Mouse (Mus musculus): ENCODE results near the gene Oas1d. TPM values are rescaled to one million over a fixed set of nuclear protein-coding genes. Genes with fewer than 3 reads are reported as not detected.
"Not testable (repeated sequence)": the region's sequence is repeated elsewhere in the genome, so short reads cannot be mapped to it uniquely, and the experiment has no call there.

The Oas1d gene
- polyA plus RNA-seq (2014; fragmentation: Nextera tagmentation; extraction: Ambion mirVana): not detected in 2 replicates

- not testable (repeated sequence) for H3K27ac ChIP-seq; H3K27me3 ChIP-seq (ENCODE audit: control insufficient read depth, insufficient read depth, low read length); H3K36me3 ChIP-seq (replicated peaks; ENCODE audit: control insufficient read depth, insufficient read depth); H3K9ac ChIP-seq; DNase-seq (ENCODE audit: low spot score); H3K4me2 ChIP-seq (replicated peaks); ATAC-seq (ENCODE audit: low FRiP score); H3K4me3 ChIP-seq (replicated peaks; ENCODE audit: low read length); H3K4me1 ChIP-seq (replicated peaks; ENCODE audit: control insufficient read depth, insufficient read depth, low read length); H3K9me3 ChIP-seq (ENCODE audit: control insufficient read depth, low read length)
- 52% methylated on average over 8 of the region's 8 CpGs for WGBS
These were observed at the start of gene Oas1d for GRCm38 (mm10) chr5:120914204-120914603. Gene Oas1d, plus strand, starts transcription at chr5:120914536.

DNA sequence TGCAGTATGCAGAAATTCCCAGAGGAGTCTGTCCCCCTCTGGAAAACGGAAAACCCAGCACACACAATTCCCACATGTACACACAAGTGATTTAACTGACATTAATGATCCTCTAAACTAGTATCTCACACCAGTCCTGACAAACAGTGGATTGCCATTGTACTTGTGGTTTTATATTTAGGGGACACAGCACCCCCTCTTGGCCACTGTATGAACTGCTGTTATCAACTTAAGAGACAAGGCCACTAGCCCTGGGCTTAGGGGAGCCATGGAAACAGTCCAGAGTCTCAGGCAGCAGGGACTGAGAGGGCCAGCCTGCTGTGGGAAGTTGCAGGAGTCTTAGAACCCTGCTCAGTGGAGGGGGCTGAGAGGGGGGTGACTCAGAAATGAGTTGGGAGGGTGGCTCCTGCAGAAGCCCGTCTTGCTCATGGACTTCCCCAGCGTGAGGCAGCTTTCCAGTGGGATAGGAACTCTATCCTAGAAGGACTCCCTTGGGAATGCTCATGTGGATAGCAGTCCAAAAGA is 48.9 kb upstream of the Oas1d start:
- Histone ChIP-seq H3K4me2 (replicated peaks) (no peak overlapping the region), H3K4me3 (replicated peaks; ENCODE audit: low read length) (no peak overlapping the region), H3K27ac (no peak overlapping the region), H3K4me1 (replicated peaks; ENCODE audit: control insufficient read depth, insufficient read depth, low read length) (no peaks in the 10 kb centered on the region), H3K27me3 (ENCODE audit: control insufficient read depth, insufficient read depth, low read length) (no peaks in the 10 kb centered on the region), H3K9me3 (ENCODE audit: control insufficient read depth, low read length) (no peaks in the 10 kb centered on the region), H3K36me3 (replicated peaks; ENCODE audit: control insufficient read depth, insufficient read depth) (no peaks in the 10 kb centered on the region), H3K9ac (no peak overlapping the region)
- ATAC-seq (ENCODE audit: low FRiP score): no peak
- 66% methylated on average over 3 of the region's 3 CpGs for WGBS
- DNase-seq (ENCODE audit: low spot score): no peak

GRCm38 (mm10) chr5:120869436-120870015 is 44.8 kb upstream of the Oas1d start:
- Histone ChIP-seq H3K4me2 (replicated peaks) (no peak overlapping the region), H3K4me1 (replicated peaks; ENCODE audit: control insufficient read depth, insufficient read depth, low read length) (no peaks in the 10 kb centered on the region), H3K4me3 (replicated peaks; ENCODE audit: low read length) (no peak overlapping the region), H3K27me3 (ENCODE audit: control insufficient read depth, insufficient read depth, low read length) (no peaks in the 10 kb centered on the region), H3K9me3 (ENCODE audit: control insufficient read depth, low read length) (no peaks in the 10 kb centered on the region), H3K36me3 (replicated peaks; ENCODE audit: control insufficient read depth, insufficient read depth) (no peaks in the 10 kb centered on the region), H3K27ac (no peak overlapping the region), H3K9ac (no peak overlapping the region)
- WGBS: 82% methylated on average over 7 of the region's 7 CpGs
- DNase-seq (ENCODE audit: low spot score): no peak
- ATAC-seq (ENCODE audit: low FRiP score): no peak

- WGBS: 54% methylated on average over 3 of the region's 3 CpGs
- no peak overlapping the region for H3K9ac ChIP-seq
- H3K9me3 ChIP-seq (ENCODE audit: control insufficient read depth, low read length): no peaks in the 10 kb centered on the region
- ATAC-seq (ENCODE audit: low FRiP score): no peak
- H3K4me2 ChIP-seq (replicated peaks): no peak overlapping the region
- H3K4me3 ChIP-seq (replicated peaks; ENCODE audit: low read length): no peak overlapping the region
- no peak overlapping the region for H3K27ac ChIP-seq
- no peaks in the 10 kb centered on the region for H3K36me3 ChIP-seq (replicated peaks; ENCODE audit: control insufficient read depth, insufficient read depth)
- no peaks in the 10 kb centered on the region for H3K4me1 ChIP-seq (replicated peaks; ENCODE audit: control insufficient read depth, insufficient read depth, low read length)
- H3K27me3 ChIP-seq (ENCODE audit: control insufficient read depth, insufficient read depth, low read length): no peaks in the 10 kb centered on the region
- DNase-seq (ENCODE audit: low spot score): no peak
These were observed 44.3 kb upstream of the Oas1d start for GRCm38 (mm10) chr5:120870081-120870480.

DNA sequence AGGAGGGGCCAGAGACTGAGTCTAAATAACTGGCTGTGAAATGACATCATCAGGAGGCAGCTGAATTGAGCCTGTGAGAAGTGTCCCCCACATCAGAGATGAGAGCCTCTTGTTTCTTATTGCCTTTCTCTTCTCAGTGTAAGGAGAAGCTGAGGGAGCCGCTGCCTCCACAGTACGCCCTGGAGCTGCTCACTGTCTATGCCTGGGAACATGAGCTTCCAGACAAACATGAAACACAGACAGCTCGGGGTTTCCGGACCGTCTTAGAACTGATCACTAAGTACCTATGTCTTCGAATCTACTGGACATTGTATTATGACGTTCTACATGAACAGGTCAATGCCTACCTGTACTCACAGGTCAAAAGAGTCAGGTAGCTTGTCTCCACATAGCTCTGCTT is 43.6 kb upstream of the Oas1d start:
- Histone ChIP-seq H3K4me1 (replicated peaks; ENCODE audit: control insufficient read depth, insufficient read depth, low read length) (no peaks in the 10 kb centered on the region), H3K4me3 (replicated peaks; ENCODE audit: low read length) (no peak overlapping the region), H3K36me3 (replicated peaks; ENCODE audit: control insufficient read depth, insufficient read depth) (no peaks in the 10 kb centered on the region), H3K4me2 (replicated peaks) (no peak overlapping the region), H3K9ac (no peak overlapping the region), H3K27me3 (ENCODE audit: control insufficient read depth, insufficient read depth, low read length) (no peaks in the 10 kb centered on the region), H3K9me3 (ENCODE audit: control insufficient read depth, low read length) (no peaks in the 10 kb centered on the region), H3K27ac (no peak overlapping the region)
- DNase-seq (ENCODE audit: low spot score): no peak
- ATAC-seq (ENCODE audit: low FRiP score): no peak
- WGBS: 86% methylated on average over 7 of the region's 7 CpGs

- DNase-seq (ENCODE audit: low spot score) (no peak), ATAC-seq (ENCODE audit: low FRiP score) (no peak)
- Histone ChIP-seq H3K27ac (no peak overlapping the region), H3K36me3 (replicated peaks; ENCODE audit: control insufficient read depth, insufficient read depth) (no peaks in the 10 kb centered on the region), H3K9ac (no peak overlapping the region), H3K4me1 (replicated peaks; ENCODE audit: control insufficient read depth, insufficient read depth, low read length) (no peaks in the 10 kb centered on the region), H3K27me3 (ENCODE audit: control insufficient read depth, insufficient read depth, low read length) (no peaks in the 10 kb centered on the region), H3K4me2 (replicated peaks) (no peak overlapping the region), H3K9me3 (ENCODE audit: control insufficient read depth, low read length) (no peaks in the 10 kb centered on the region), H3K4me3 (replicated peaks; ENCODE audit: low read length) (no peak overlapping the region)
- 60% methylated on average over 2 of the region's 2 CpGs for WGBS
These were observed 42.9 kb upstream of the Oas1d start for GRCm38 (mm10) chr5:120871469-120871868.

DNA sequence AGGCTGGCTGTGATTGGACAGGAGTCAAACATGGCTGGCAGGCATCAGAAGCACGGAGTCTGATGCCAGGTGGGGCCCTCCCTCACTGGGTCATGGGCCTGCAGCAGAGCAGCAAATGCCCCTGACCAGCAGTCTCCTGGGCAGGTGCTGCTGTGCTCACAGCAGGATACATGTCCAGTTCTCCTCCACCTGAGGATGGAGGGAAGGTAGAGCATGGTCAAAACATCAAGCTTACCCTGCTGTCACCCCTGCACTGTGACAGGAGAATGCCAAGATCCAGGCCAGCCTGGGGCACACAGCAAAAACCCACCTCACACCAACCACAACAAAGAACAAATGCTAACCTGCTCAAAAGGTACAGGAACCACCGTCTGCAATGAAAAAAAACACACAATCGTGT is 37.5 kb upstream of the Oas1d start:
- WGBS: 61% methylated on average over 2 of the region's 3 CpGs
- not testable (repeated sequence) for H3K9me3 ChIP-seq (ENCODE audit: control insufficient read depth, low read length); H3K4me2 ChIP-seq (replicated peaks)

GRCm38 (mm10) chr5:120877407-120877806 is 36.9 kb upstream of the Oas1d start:
- not testable (repeated sequence) for H3K27ac ChIP-seq; H3K9ac ChIP-seq; H3K4me1 ChIP-seq (replicated peaks; ENCODE audit: control insufficient read depth, insufficient read depth, low read length); H3K9me3 ChIP-seq (ENCODE audit: control insufficient read depth, low read length); H3K4me2 ChIP-seq (replicated peaks); H3K4me3 ChIP-seq (replicated peaks; ENCODE audit: low read length); DNase-seq (ENCODE audit: low spot score); H3K27me3 ChIP-seq (ENCODE audit: control insufficient read depth, insufficient read depth, low read length); ATAC-seq (ENCODE audit: low FRiP score); H3K36me3 ChIP-seq (replicated peaks; ENCODE audit: control insufficient read depth, insufficient read depth)
- 79% methylated on average over 2 of the region's 2 CpGs for WGBS

More for the DNA sequence above, 37.5 kb upstream of the Oas1d start:
- H3K4me3 ChIP-seq (replicated peaks; ENCODE audit: low read length); H3K4me1 ChIP-seq (replicated peaks; ENCODE audit: control insufficient read depth, insufficient read depth, low read length); DNase-seq (ENCODE audit: low spot score); H3K9ac ChIP-seq; ATAC-seq (ENCODE audit: low FRiP score); H3K27me3 ChIP-seq (ENCODE audit: control insufficient read depth, insufficient read depth, low read length); H3K36me3 ChIP-seq (replicated peaks; ENCODE audit: control insufficient read depth, insufficient read depth); H3K27ac ChIP-seq: not testable (repeated sequence)

DNA sequence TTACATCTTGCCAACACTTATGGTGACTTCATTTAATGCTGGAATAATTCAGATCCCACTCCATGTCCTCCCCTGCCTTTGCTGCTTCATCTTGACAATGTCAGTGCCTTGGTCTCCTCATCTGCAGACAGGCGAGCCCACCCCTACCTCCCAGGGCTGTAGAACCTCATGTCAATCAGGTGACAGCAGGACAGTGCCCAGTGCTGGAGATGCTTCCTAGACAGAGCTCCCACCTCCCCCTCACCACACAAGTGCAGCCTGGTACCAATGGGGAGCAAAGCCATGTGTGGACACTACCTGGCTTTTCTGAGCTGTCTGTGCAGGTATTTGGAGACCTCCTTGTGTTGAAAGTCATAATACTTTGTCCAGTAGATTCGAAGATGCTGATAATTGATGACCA is 35.5 kb upstream of the Oas1d start:
- H3K4me1 ChIP-seq (replicated peaks; ENCODE audit: control insufficient read depth, insufficient read depth, low read length); H3K27me3 ChIP-seq (ENCODE audit: control insufficient read depth, insufficient read depth, low read length); H3K27ac ChIP-seq; H3K9me3 ChIP-seq (ENCODE audit: control insufficient read depth, low read length); DNase-seq (ENCODE audit: low spot score); H3K36me3 ChIP-seq (replicated peaks; ENCODE audit: control insufficient read depth, insufficient read depth); H3K4me3 ChIP-seq (replicated peaks; ENCODE audit: low read length); H3K9ac ChIP-seq; ATAC-seq (ENCODE audit: low FRiP score); H3K4me2 ChIP-seq (replicated peaks): not testable (repeated sequence)
- WGBS: 68% methylated on average over 2 of the region's 2 CpGs

DNA sequence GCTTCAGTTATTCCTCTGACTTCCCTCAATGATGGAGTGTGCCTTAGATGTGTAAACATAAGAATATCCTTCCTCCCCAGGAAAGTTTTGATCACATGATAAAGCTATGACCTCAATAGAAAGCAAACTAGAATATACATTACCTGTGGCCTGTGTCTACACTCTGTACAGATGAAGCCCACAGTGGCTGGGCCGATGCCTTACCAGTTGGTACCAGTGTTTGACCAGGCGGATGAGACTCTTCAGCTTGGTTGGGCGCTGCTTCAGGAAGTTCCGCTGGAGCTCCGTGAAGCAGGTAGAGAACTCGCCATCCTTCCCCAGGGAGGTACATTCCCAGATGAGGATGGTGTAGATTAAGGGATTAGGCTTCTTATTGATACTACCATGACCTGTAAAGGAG is 32.7 kb upstream of the Oas1d start:
- H3K4me3 ChIP-seq (replicated peaks; ENCODE audit: low read length); ATAC-seq (ENCODE audit: low FRiP score); H3K27ac ChIP-seq; DNase-seq (ENCODE audit: low spot score); H3K9ac ChIP-seq; H3K9me3 ChIP-seq (ENCODE audit: control insufficient read depth, low read length); H3K4me2 ChIP-seq (replicated peaks); H3K36me3 ChIP-seq (replicated peaks; ENCODE audit: control insufficient read depth, insufficient read depth); H3K27me3 ChIP-seq (ENCODE audit: control insufficient read depth, insufficient read depth, low read length); H3K4me1 ChIP-seq (replicated peaks; ENCODE audit: control insufficient read depth, insufficient read depth, low read length): not testable (repeated sequence)
- 98% methylated on average over 6 of the region's 6 CpGs for WGBS

Data from hindbrain, embryonic 14.5 days (tissue).